Mouse (Mus musculus) CD4-positive, CD25-positive, alpha-beta regulatory T cell, adult 2 months (primary cell): ENCODE data around the gene Aldh5a1.

Experiments used
- DNase-seq: peaks from one replicate; pipeline ENCODE4 v3.0.0-alpha.2; 2012; ENCODE audit warnings: low read depth, low spot score

The Aldh5a1 gene

GRCm38 (mm10) chr13:24866430-24867402 lies 70.7 kb downstream of the Aldh5a1 start:
- peak; percentile 61 for DNase-seq

- DNase-seq: peak; percentile 81
Observed at GRCm38 (mm10) chr13:24862520-24862919, 74.9 kb downstream of the Aldh5a1 start.

- DNase-seq: no peak
Observed at GRCm38 (mm10) chr13:24862021-24862420, 75.4 kb downstream of the Aldh5a1 start.

- DNase-seq: no peak
Observed at GRCm38 (mm10) chr13:24861084-24861483, 76.4 kb downstream of the Aldh5a1 start.

GRCm38 (mm10) chr13:24859115-24859514 lies 78.3 kb downstream of the Aldh5a1 start:
- no peak for DNase-seq
